10 mouse cellular contexts compared by ENCODE assay signal in the genomic region with DNA sequence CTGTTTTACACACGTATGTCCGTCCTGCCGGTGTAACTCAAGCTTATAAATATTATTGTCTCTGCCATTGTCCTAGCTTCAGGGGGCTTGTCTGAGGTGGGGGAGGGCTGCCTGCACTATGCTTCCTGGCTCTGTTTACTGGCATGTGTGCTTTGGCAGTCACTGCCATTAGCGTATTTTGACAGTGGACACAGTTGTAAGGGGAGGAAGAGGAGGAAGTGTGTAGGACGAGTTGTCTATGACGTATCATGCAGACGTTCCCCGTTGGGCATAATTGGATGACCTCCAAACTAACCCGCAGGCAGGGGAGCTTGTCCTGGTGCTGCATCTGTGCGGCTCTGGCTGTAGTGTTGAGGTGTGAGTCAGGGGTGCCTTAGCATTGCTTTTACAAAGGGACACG. TPM values are rescaled to one million over a fixed set of nuclear protein-coding genes. Genes with fewer than 3 reads are reported as not detected.
A peak's percentile ranks its signal among the peaks of the same experiment; 100 is the strongest.
DNase-seq lines count a peak whose midpoint lies in the region; ATAC-seq and TF ChIP-seq lines count a peak whose summit lies in the region.
"Had no signal": no experiment of that assay in that cellular context is flagged by ENCODE, and none has a peak within 500 bp of the region (broad histone marks: within the 10 kb centered on the region; RNA-seq: fewer than 3 reads in every experiment).

No protein-coding gene starts in this region.

- H3K9ac ChIP-seq in hindbrain, embryonic 16.5 days (ENCODE audit: low read depth, low read length): no peak overlapping the region
- H3K9ac ChIP-seq in hindbrain, embryonic 12.5 days: no peak overlapping the region
- H3K9ac ChIP-seq in MEL (ENCODE audit: control insufficient read depth, low read depth, low read length, poor library complexity, severe bottlenecking): 0 out of 2 replicates have a peak overlapping the region, but pooled peaks have one; percentile 18
- peak overlapping the region; percentile 34; the same call in 1 of the 2 replicates for H3K9ac ChIP-seq in heart, embryonic 14.5 days (ENCODE audit: low read length)
- H3K9ac ChIP-seq in intestine, postnatal 0 days (ENCODE audit: low read depth, low read length): no peak overlapping the region
- H3K9ac ChIP-seq: liver, embryonic 15.5 days had no signal

- ATAC-seq in hindbrain, embryonic 16.5 days: peak; percentile 35; the same call in 1 of the 2 replicates
- no peak for ATAC-seq in hindbrain, embryonic 12.5 days (ENCODE audit: low FRiP score)
- peak; percentile 40 for ATAC-seq in heart, embryonic 14.5 days (ENCODE audit: insufficient number of reproducible peaks, insufficient read depth, low FRiP score, low read depth)
- no peak for ATAC-seq in intestine, postnatal 0 days
- ATAC-seq: forebrain, embryonic 16.5 days had no signal

- no peak overlapping the region for H3K4me3 ChIP-seq in hindbrain, embryonic 16.5 days (ENCODE audit: low read length)
- no peak overlapping the region for H3K4me3 ChIP-seq in hindbrain, embryonic 12.5 days
- H3K4me3 ChIP-seq in MEL (ENCODE audit: control insufficient read depth in 1 of 2, insufficient read depth in 1 of 2, low read depth in 2 of 2, low read length in 2 of 2): no peak overlapping the region
- no peak overlapping the region for H3K4me3 ChIP-seq in heart, embryonic 14.5 days (ENCODE audit: control insufficient read depth in 1 of 2, insufficient read depth in 1 of 2, low read depth in 1 of 2, low read length in 2 of 2)
- H3K4me3 ChIP-seq in intestine, postnatal 0 days (ENCODE audit: low read depth, low read length): no peak overlapping the region
- H3K4me3 ChIP-seq: layer of hippocampus, adult 2 months; liver, embryonic 15.5 days had no signal

- no peak for TF ChIP-seq RAD21 in MEL (IDR thresholded peaks at IDR 0.05; ENCODE audit: low read depth, low read length)

- DNase-seq in MEL (ENCODE audit: low read depth, low spot score): peak; percentile 77
- DNase-seq in lung, postnatal 25 days (ENCODE audit: low spot score): peak; percentile 60
- no peak for DNase-seq in cerebellum, postnatal 14 days

- WGBS in hindbrain, embryonic 16.5 days: 60% methylated on average over 11 of the region's 11 CpGs
- WGBS in hindbrain, embryonic 12.5 days: 72% methylated on average over 11 of the region's 11 CpGs
- 19% methylated on average over 11 of the region's 11 CpGs for WGBS in heart, embryonic 14.5 days
- 62% methylated on average over 11 of the region's 11 CpGs for WGBS in intestine, postnatal 0 days

- no peak for TF ChIP-seq POLR2A in MEL (IDR thresholded peaks at IDR 0.05; ENCODE audit: control insufficient read depth in 1 of 2, insufficient read depth in 1 of 2, low read depth in 1 of 2, low read length in 2 of 2, poor library complexity in 1 of 2)

- peaks cover 11% of the 10 kb centered on the region; the same call in 1 of the 2 replicates for H3K36me3 ChIP-seq in hindbrain, embryonic 16.5 days (ENCODE audit: control insufficient read depth, insufficient read depth, low read length)
- H3K36me3 ChIP-seq in hindbrain, embryonic 12.5 days: peaks cover 24% of the 10 kb centered on the region
- peaks cover 12 to 40% of the 10 kb centered on the region in 2 experiments for H3K36me3 ChIP-seq in MEL (ENCODE audit: control insufficient read depth in 1 of 2, insufficient read depth in 2 of 2, low read length in 2 of 2)
- peaks cover 23% of the 10 kb centered on the region for H3K36me3 ChIP-seq in heart, embryonic 14.5 days (ENCODE audit: control insufficient read depth, insufficient read depth, low read length)
- H3K36me3 ChIP-seq in intestine, postnatal 0 days (ENCODE audit: control insufficient read depth, insufficient read depth): peaks cover 36% of the 10 kb centered on the region

- TF ChIP-seq CTCF in MEL (IDR thresholded peaks at IDR 0.05 in 2 of 3, conservative IDR thresholded peaks at IDR 0.05 in 1 of 3; ENCODE audit: control insufficient read depth in 1 of 3, insufficient read depth in 1 of 3, low read depth in 2 of 3, low read length in 3 of 3, poor library complexity in 1 of 3, severe bottlenecking in 1 of 3): no peak
- TF ChIP-seq CTCF in intestine, postnatal 0 days (IDR thresholded peaks at IDR 0.05; ENCODE audit: low read depth): no peak

- H3K9me3 ChIP-seq in hindbrain, embryonic 16.5 days (ENCODE audit: control insufficient read depth, low read length): no peaks in the 10 kb centered on the region
- no peaks in the 10 kb centered on the region for H3K9me3 ChIP-seq in hindbrain, embryonic 12.5 days (replicated peaks)
- H3K9me3 ChIP-seq in MEL (replicated peaks; ENCODE audit: insufficient read depth, low read length): no peaks in the 10 kb centered on the region
- no peaks in the 10 kb centered on the region for H3K9me3 ChIP-seq in heart, embryonic 14.5 days (ENCODE audit: control insufficient read depth, low read length)
- no peaks in the 10 kb centered on the region for H3K9me3 ChIP-seq in intestine, postnatal 0 days (ENCODE audit: control insufficient read depth)
- H3K9me3 ChIP-seq: liver, embryonic 15.5 days had no signal

- H3K4me2 ChIP-seq in hindbrain, embryonic 16.5 days (ENCODE audit: low read length): no peak overlapping the region
- H3K4me2 ChIP-seq in hindbrain, embryonic 12.5 days (replicated peaks): no peak overlapping the region
- peak overlapping the region; percentile 20 for H3K4me2 ChIP-seq in heart, embryonic 14.5 days (ENCODE audit: low read length)
- no peak overlapping the region for H3K4me2 ChIP-seq in intestine, postnatal 0 days (replicated peaks; ENCODE audit: low read depth)
- H3K4me2 ChIP-seq: liver, embryonic 15.5 days had no signal

- H3K27ac ChIP-seq in hindbrain, embryonic 16.5 days (ENCODE audit: low read depth, low read length): no peak overlapping the region
- H3K27ac ChIP-seq in hindbrain, embryonic 12.5 days: no peak overlapping the region
- peak overlapping the region; percentile 26; the same call in 1 of the 2 replicates for H3K27ac ChIP-seq in MEL (ENCODE audit: control insufficient read depth, low read depth, low read length)
- H3K27ac ChIP-seq in heart, embryonic 14.5 days (replicated peaks in 1 of 2; ENCODE audit: control insufficient read depth in 1 of 2, insufficient read depth in 1 of 2, low read depth in 2 of 2, low read length in 2 of 2): peak overlapping the region in 1 of 2 experiments; percentile 55; a peak in 2 of 4 replicates
- H3K27ac ChIP-seq in intestine, postnatal 0 days (ENCODE audit: low read depth, low read length): no peak overlapping the region
- H3K27ac ChIP-seq: layer of hippocampus, adult 2 months; liver, embryonic 15.5 days had no signal

- no peaks in the 10 kb centered on the region for H3K4me1 ChIP-seq in hindbrain, embryonic 16.5 days (ENCODE audit: control insufficient read depth, insufficient read depth, low read depth, low read length)
- peaks cover 9% of the 10 kb centered on the region; the same call in 1 of the 2 replicates for H3K4me1 ChIP-seq in hindbrain, embryonic 12.5 days
- H3K4me1 ChIP-seq in MEL (ENCODE audit: control insufficient read depth in 1 of 2, insufficient read depth in 2 of 2, low read length in 2 of 2): peaks cover 30 to 39% of the 10 kb centered on the region in 2 experiments
- peaks cover 31 to 52% of the 10 kb centered on the region in 2 experiments for H3K4me1 ChIP-seq in heart, embryonic 14.5 days (ENCODE audit: control insufficient read depth in 2 of 2, insufficient read depth in 2 of 2, low read length in 2 of 2)
- H3K4me1 ChIP-seq in intestine, postnatal 0 days (replicated peaks; ENCODE audit: control insufficient read depth, insufficient read depth, low read length): peaks cover 14% of the 10 kb centered on the region; the same call in 1 of the 2 replicates

- H3K79me2 ChIP-seq in MEL (ENCODE audit: control insufficient read depth, insufficient read depth, low read length, poor library complexity): peaks cover 53% of the 10 kb centered on the region

- no peak for TF ChIP-seq EP300 in MEL (IDR thresholded peaks at IDR 0.05; ENCODE audit: low read depth in 1 of 2, low read length in 2 of 2)

- no peaks in the 10 kb centered on the region for H3K27me3 ChIP-seq in hindbrain, embryonic 16.5 days (replicated peaks; ENCODE audit: control insufficient read depth, insufficient read depth, low read length)
- no peaks in the 10 kb centered on the region for H3K27me3 ChIP-seq in hindbrain, embryonic 12.5 days
- H3K27me3 ChIP-seq in MEL (ENCODE audit: control insufficient read depth in 1 of 2, insufficient read depth in 2 of 2, low read length in 2 of 2): no peaks in the 10 kb centered on the region
- H3K27me3 ChIP-seq in heart, embryonic 14.5 days (ENCODE audit: control insufficient read depth, insufficient read depth, low read length): no peaks in the 10 kb centered on the region
- H3K27me3 ChIP-seq in intestine, postnatal 0 days (replicated peaks; ENCODE audit: control insufficient read depth, insufficient read depth, low read length): no peaks in the 10 kb centered on the region
- H3K27me3 ChIP-seq: liver, embryonic 15.5 days had no signal

TF ChIP-seq in MEL, 35 proteins besides CTCF, POLR2A, EP300 and RAD21:
- TF ChIP-seq MAFK (IDR thresholded peaks at IDR 0.05; ENCODE audit: borderline replicate concordance, low read depth, low read length): no peak
- TF ChIP-seq MYC (IDR thresholded peaks at IDR 0.05; ENCODE audit: low read depth, low read length): no peak
- TF ChIP-seq TAL1 (IDR thresholded peaks at IDR 0.05; ENCODE audit: low read length): peak; percentile 39

RNA-seq across cellular contexts. Expression of gene Bach1, which starts 17.5 kb away (rescaled TPM):
- polyA plus RNA-seq in hindbrain, embryonic 16.5 days (2015; fragmentation: Nextera tagmentation; extraction: Ambion mirVana): 15.8 and 17.4 TPM in 2 replicates
- 26.2 and 26.3 TPM in 2 replicates for polyA plus RNA-seq in hindbrain, embryonic 12.5 days (2016; fragmentation: Nextera tagmentation; extraction: Ambion mirVana)
- total RNA-seq in MEL (2012; rRNA removed): 21.1 and 23.1 TPM in 2 replicates
- 10 to 100 TPM in 1 of 2 experiments, not detected in 1; 20.5 TPM for polyA plus RNA-seq in MEL (2012; ENCODE audit: insufficient read depth in 1 of 2, insufficient read length in 2 of 2, low read depth in 1 of 2, low replicate concordance in 2 of 2, missing spikeins in 1 of 2)
- polyA plus RNA-seq in heart, embryonic 14.5 days (2014; fragmentation: Nextera tagmentation; extraction: Ambion mirVana): 7.8 and 11.8 TPM in 2 replicates
- 21.3 and 22.8 TPM in 2 replicates for polyA plus RNA-seq in intestine, postnatal 0 days (2015; fragmentation: Nextera tagmentation; extraction: Ambion mirVana)

Comparison
In these comparisons a context has a peak if more than half of its experiments do, and no peak if none do; other contexts are left out.
1. ATAC-seq: peak in hindbrain, embryonic 16.5 days (single experiment) and heart, embryonic 14.5 days (single experiment); none in hindbrain, embryonic 12.5 days (single experiment) and intestine, postnatal 0 days (single experiment).
2. H3K9ac ChIP-seq: peak in MEL (single experiment) and heart, embryonic 14.5 days (single experiment); none in hindbrain, embryonic 16.5 days (single experiment), hindbrain, embryonic 12.5 days (single experiment) and intestine, postnatal 0 days (single experiment).
3. DNase-seq: peak in MEL (single experiment) and lung, postnatal 25 days (single experiment); none in cerebellum, postnatal 14 days (0 of 2).